Mouse (Mus musculus) activated CD4-positive, CD25-positive, alpha-beta regulatory T cell, adult 4 months (primary cell): Measurements from ENCODE around the gene Nox4. TPM values are rescaled to one million over a fixed set of nuclear protein-coding genes. Genes with fewer than 3 reads are reported as not detected.
"Not testable (repeated sequence)": the region's sequence is repeated elsewhere in the genome, so short reads cannot be mapped to it uniquely, and the experiment has no call there.

ENCODE experiments used
- ATAC-seq: one replicate; pipeline ENCODE4 v1.8.0; 2017
- polyA plus RNA-seq, 2 experiments: library from polyadenylated mRNA; unstranded; fragments of 100-300 nt; shearing (Covaris generic); gene quantifications; one replicate each; pipeline ENCODE4 v1.2.1; 2017

The Nox4 gene
- polyA plus RNA-seq, 2 experiments from 2014 or later, result not detected

- ATAC-seq, result no peak
These were observed 128.4 kb downstream of the Nox4 start for GRCm38 (mm10) chr7:87374322-87374721.

DNA sequence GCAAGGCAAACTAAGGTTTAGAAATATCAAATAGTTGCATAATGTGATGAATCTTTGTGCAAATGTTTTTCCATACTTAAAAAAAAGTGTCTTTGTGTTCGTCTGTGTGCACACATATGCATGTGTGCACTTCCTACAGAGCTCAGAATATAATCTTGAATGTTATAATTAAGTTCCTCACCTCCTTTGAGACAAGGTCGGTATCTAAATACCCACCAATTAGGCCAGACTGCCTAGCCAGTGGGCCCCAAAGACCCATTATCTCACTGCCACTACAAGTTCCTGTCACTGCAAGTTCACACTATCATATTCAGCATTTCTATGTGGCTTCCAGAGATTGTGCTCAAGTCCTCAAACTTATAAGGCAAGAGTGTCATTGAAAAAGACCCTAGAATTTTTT lies 129.0 kb downstream of the Nox4 start:
- no peak for ATAC-seq

DNA sequence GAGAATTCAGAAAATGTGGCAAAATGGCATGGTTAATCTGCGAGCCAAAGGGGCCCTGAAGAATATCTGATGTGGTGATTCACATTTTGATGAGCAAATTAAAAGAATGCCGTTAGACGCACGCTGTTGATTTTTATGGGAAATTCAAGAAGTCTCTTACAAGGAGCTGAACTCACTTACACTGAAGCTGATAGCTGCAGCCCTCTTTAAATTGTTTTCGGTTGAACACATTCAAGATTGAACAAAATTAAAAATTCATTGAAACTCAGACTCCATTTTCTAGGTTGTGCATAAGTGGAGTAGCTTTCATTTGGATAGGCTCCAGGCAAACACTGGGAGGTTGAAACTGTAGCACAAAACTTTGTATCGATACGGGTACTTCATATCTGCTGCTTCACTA lies 151.1 kb downstream of the Nox4 start:
- ATAC-seq, result no peak

DNA sequence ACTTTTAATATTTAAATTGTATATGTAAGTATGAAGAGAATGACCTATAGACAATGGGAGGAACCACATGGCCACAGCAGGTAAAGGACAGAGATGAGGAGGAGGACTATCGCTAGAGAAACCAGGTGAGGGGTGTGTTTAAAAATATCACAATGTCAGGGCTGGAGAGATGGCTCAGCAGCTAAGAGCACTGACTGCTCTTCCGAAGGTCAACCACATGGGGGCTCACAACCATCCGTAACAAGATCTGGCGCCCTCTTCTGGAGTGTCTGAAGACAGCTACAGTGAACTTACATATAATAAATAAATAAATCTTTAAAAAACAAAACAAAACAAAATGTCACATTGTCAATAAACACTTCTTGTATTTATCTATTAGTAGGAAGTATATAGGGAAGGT lies 165.5 kb downstream of the Nox4 start:
- ATAC-seq, result not testable (repeated sequence)

- no peak for ATAC-seq
These were observed 167.4 kb downstream of the Nox4 start for GRCm38 (mm10) chr7:87413271-87413670.

Other genes with a start within 250 kb of the Nox4 start
- gene Vmn2r79, start 250.0 kb upstream of the Nox4 start, polyA plus RNA-seq, result not detected
- not detected for gene Tyr, start 247.4 kb downstream of the Nox4 start, polyA plus RNA-seq